Mouse (Mus musculus) kidney, postnatal 25 days (tissue): Measurements from ENCODE around the gene Pitpnm2.

Experiments used
- DNase-seq, 2 experiments: peaks; one replicate each; pipeline ENCODE4 v3.0.0; 2021; ENCODE audit warnings: mixed read lengths in 2 of 2

Pitpnm2 gene

DNA sequence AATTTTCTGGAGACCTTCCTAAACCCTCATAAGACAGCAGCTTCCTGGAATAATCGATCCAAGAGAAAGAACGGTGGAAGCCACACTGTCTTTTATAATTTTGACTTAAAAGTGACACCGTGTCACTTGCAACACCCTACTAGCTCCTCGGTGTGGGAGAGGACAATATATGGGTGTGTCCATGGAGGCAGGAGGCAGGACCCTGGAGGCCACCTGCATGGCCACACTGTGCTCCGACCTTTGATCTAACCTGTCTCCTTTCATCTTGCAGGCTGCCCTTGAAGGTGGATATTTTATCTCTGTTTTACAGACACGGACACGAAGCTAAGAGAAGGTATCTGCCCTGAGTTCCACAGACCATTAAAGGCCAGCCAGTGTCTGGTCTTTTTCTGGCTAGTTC is 51.1 kb downstream of the Pitpnm2 start:
- DNase-seq, result no peak

- no peak for DNase-seq
Measured at GRCm38 (mm10) chr5:124196082-124196481, 53.5 kb downstream of the Pitpnm2 start.

GRCm38 (mm10) chr5:124194386-124195084 is 55.0 kb downstream of the Pitpnm2 start:
- no peak for DNase-seq

DNA sequence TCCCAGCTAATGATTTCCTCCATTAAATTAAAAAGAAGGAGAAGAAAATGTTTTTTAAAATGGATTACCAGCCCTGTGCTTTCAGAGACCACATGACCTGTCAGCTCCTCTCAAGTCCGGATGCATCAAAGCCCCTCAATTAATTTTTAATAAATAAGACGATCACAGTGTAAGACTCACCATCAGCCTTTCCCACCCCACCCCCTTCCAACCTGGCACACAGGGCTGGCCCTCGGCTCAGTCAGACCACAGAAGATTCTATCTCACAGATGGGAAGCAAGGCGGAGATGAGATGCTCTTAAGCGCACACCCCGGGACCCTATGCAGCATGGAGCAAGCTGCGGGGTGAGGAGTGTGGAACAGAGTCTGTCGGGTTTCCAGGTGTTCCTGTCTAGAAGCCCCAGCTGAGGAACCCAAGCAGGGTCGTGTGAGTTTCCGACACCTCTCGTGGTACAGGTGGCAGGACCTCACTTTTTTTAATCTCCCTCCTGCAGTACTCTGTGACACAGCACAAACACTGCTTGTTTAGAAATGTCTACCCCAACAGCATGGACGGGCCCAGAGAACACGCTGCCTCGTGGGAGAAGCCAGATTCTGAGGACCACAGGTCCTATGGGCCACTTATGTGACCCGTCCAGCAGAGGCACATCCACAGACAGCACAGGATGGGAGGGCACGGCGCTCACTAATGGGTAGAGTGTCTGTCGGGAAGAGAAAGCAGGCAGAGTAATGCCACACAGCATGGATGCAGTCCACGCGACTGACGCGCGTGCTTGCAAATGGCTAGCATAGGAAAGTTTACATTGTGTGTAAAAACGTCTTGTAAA is 56.1 kb downstream of the Pitpnm2 start:
- peak in 1 of 2 experiments; percentile 28 for DNase-seq

DNA sequence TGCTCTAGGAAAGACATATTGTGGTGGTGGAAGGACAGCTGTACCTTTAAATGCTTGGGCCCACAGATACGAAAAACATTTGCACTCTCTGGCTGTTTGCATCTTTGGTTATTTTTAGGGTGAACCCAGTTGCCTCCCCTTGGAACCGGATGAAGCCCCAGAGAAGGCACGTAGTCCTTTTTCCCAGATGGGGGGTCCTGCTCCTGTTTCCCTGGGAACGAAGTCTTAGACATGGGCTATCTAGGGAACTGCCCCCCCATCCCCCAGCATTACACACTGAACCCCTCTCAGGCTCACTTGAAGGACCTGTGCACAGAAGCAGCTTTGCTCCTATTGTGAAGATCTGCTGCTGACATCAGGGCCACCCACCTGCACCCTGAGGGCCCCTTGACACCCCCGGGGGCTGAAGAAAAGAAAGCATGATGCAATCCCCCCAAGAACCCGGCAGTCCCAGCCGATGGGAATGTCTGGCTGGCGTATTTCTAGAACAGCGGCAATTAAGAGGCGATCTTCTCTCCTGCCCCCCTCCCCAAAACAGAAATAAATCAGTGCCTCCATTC is 56.8 kb downstream of the Pitpnm2 start:
- no peak for DNase-seq

GRCm38 (mm10) chr5:124192251-124192710 is 57.3 kb downstream of the Pitpnm2 start:
- DNase-seq, result no peak

GRCm38 (mm10) chr5:124190146-124190870 is 59.3 kb downstream of the Pitpnm2 start:
- no peak for DNase-seq

DNA sequence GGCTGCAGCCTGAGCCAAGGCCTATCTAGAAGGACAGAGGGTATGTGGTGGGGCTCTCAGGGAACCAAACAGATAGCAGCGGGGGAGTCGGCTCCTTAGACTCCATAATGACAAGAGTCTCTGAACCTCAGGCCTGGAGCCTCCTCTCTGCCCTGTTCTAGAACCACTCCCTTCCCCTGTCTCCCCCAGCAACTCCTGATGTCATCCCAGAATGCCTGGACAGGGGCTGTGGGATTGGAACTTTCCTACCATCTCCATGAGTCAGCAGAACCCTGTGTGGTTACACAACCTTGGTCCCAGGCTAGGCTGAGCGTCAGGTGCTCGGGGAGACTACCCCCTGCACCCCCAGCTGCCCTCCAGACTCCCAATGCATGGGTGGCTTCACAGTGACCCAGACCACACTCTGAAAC is 60.0 kb downstream of the Pitpnm2 start:
- DNase-seq, result peak in 1 of 2 experiments; percentile 35

- DNase-seq, result peak in 1 of 2 experiments; percentile 13
Measured at GRCm38 (mm10) chr5:124187508-124188311, 61.9 kb downstream of the Pitpnm2 start.

- no peak for DNase-seq
Measured at GRCm38 (mm10) chr5:124186981-124187507, 62.5 kb downstream of the Pitpnm2 start.

DNA sequence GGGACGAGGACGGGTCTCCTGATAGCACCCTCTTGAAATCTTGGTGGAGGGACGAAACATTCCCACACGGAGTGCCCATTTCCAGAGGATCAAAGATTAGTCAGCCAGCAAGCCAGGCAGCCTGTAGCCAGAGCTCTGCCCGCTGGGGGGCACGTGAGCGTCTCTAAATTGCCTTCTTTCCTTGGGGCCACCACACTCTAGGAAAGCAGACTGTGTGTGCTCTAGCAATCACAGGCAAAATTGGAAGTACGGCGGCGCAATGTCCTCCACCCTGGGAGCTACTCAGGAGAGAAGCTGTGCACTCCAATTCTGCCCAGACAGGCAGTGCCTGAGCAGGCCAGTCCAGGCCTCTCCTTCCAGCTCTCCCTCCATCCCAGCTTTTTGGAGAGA is 63.1 kb downstream of the Pitpnm2 start:
- no peak for DNase-seq

- DNase-seq, result peak in 1 of 2 experiments; percentile 25
Measured at GRCm38 (mm10) chr5:124185706-124186464, 63.7 kb downstream of the Pitpnm2 start.

GRCm38 (mm10) chr5:124184898-124185701 is 64.5 kb downstream of the Pitpnm2 start:
- DNase-seq, result peak in 1 of 2 experiments; percentile 24

DNA sequence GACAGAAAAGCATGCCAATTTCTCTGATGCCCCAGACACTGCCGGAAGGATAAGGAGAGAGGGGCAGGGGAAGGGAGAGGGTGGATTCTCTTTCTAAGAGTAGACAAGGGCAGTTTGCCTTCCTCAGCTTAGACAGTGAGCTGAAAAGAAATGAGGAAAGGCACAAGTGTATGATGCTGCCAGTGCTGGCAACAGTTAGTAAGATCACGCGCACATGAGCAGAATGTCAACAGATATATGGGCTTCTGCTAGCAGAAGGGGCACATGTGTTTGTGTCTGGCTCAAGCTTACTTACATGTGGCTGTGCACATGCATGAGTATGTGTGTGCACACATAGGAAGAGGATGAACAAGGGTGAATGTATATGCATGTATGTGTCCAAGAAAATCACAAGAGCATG is 65.4 kb downstream of the Pitpnm2 start:
- DNase-seq, result no peak

- DNase-seq, result peak in 1 of 2 experiments; percentile 36
Measured at GRCm38 (mm10) chr5:124182642-124183041, 66.9 kb downstream of the Pitpnm2 start.

GRCm38 (mm10) chr5:124182097-124182496 is 67.5 kb downstream of the Pitpnm2 start:
- DNase-seq, result no peak

- DNase-seq, result no peak
Measured at GRCm38 (mm10) chr5:124180500-124181167, 68.9 kb downstream of the Pitpnm2 start.

DNA sequence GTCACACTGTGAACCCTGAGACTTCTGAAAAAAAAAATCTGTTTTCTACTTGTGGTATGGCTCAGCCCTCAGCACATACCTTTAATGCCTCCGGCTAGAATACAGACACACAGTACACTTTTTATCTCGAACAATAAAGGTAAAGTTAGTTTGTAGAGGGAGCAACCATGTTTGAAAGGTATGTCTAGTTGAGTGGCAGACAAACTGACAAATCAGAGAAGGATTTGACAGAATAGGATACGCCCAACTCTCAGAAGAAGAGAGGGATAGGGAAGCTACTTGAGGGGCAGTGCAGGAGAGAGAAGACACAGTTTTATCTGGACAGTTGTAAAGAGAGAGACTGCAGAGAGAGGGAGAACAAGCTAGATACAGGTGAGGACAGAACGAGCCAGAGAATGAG is 70.1 kb downstream of the Pitpnm2 start:
- no peak for DNase-seq

- DNase-seq, result peak in 1 of 2 experiments; percentile 16
Measured at GRCm38 (mm10) chr5:124176726-124177132, 72.8 kb downstream of the Pitpnm2 start.
